Mouse (Mus musculus) MN1 (cell line): ENCODE measurements at regions not wholly inside any gene's neighbourhood (a gene's known extent, or its start where the extent isn't known, plus 50 kb on each side); places are given as distances from the start of the nearest gene placed in this dataset.
A peak's percentile ranks its signal among the peaks of the same experiment; 100 is the strongest.
"Not testable (repeated sequence)": the region's sequence is repeated elsewhere in the genome, so short reads cannot be mapped to it uniquely, and the experiment has no call there.

Experiments used
- DNase-seq: peaks from one replicate; pipeline ENCODE4 v3.0.0-alpha.2; 2016; ENCODE audit warnings: low spot score

DNA sequence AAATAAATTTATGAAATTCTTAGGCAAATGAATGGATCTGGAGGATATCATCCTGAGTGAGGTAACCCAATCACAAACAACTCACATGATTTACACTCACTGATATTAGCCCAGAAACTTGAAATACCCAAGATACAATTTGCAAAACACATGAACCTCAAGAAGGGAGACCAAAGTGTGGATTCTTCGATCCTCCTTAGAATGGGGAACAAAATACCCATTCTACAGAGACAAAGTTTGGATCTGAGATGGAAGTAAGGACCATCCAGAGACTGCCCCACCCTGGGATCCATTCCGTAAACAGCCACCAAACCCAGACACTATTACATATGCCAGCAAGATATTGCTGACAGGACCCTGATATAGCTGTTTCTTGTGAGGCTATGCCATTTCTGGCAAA is 971.2 kb downstream of the Agbl1 start:
- DNase-seq: not testable (repeated sequence)

DNA sequence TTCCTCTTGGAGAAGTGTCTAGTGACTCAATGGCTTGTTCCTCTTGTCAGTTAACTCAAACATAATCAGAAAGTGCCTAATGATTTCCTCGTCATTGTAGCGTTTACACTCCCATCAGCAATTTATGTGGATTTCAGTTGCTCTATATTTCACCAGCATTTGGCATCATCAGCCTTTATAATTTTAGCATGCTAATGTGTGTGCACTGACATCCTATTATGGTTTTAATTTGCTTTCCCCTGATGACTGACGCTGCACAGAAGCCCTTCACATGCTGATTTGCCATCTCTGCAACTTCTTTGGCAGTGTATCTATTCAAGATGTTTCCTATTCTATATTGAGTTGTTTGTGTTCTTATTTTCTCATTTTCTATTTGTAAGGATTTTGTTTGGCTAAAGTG is 975.9 kb downstream of the Agbl1 start:
- peak; percentile 39 for DNase-seq

DNA sequence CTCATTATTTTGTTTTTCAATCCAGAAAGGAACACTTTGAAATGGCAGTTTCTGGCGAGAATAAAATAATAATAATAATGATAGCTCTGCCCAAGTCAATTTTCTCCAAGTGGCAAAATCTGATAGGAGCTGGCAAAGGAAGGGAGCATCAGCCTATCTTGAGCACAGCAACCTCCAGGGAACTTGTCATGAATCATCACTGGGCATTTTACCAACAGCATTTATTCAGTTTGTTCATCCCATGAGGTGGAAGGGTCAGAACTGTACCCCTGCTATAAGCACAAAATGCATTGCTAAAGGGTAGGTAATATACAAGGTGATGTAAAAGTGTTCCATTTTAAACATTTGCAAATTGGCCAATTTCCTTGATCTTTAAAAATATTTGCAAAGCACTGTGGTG is 1019.7 kb downstream of the Agbl1 start:
- peak; percentile 63 for DNase-seq

DNA sequence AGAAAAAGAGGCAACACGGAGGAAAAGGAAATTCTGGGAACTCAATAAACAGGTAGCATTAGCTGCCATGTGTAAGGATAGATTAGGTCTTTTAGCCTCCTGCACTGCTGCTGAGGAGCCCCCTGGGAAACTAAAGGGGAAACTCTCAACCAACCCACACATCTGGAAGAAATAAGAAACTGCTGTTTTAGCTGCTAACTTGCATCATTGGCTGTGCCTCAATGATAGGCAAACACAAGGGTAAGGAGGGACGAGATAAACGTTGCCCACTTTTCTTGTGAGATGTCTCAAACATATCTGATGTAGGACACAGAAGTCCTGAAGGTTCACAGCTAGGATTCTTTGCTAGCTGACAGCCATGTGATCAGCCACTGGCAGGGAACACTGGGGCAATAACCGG is 1058.0 kb downstream of the Agbl1 start:
- DNase-seq: no peak

DNA sequence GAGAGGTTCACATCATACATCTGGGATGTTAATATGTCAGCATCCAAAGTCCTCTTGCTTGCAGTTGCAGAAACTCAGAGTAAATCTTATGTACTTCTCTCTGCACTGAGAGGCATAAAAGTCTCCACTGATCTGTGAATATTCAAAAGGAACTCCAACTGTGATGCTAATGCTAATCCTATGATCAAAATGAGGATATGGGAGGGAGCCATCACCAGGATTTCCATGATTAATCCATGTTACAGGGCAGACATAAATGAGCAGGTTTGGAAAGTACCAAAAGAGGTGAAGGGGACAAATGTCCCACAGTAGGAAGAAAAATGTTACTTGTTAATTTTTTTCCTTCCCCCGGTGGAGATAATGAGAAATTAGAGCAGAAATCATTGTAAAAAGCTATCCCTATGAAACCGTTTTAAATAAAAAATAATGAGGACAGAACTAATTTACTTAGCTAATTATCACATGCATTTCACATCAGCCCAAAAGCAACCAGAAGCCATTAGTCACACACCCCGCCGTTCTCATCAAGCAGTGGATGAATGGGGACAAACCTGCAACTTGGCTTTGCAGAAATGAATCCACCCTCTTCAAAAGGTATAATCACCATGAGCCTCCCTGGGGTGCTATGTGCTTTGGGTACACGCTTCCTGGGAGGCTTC is 1065.4 kb downstream of the Agbl1 start:
- no peak for DNase-seq

DNA sequence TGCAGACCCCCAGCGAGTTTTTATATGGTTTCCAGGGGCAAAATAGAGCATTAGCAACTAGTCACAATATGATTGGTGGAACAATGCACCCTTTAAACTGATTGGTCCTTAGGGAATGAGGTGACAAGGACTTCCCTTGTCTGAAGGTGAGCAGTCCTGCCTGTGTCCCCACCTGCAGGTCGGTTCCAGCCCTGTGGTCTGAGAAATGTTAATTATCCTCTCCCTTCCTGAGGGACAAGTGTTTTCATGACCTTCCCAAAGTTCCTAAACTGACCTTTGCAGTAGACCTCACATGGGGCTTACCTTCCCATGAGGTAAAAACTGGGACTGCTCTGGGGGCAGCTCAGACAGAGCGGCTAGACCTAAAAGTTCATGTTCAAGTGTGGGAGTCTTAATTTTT is 1073.5 kb downstream of the Agbl1 start:
- DNase-seq: no peak

DNA sequence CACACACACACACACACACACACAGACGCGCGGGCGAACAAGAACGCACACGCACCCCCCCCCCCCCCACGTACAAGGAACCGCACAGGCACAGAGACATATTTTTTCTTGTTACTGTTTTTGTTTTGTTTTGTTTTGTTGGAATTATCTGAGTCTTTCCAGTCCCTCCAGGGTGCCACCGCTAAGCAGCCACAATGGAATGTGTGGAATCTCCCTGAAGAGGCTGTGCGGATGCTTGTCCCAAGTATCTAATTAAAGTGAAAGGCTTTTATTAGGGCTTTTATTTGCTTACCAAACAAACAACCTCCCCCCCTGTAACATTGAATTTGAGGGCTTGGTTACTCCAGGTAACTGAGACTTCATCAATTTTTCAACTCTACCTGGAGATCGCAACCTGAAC is 1074.2 kb downstream of the Agbl1 start:
- no peak for DNase-seq

DNA sequence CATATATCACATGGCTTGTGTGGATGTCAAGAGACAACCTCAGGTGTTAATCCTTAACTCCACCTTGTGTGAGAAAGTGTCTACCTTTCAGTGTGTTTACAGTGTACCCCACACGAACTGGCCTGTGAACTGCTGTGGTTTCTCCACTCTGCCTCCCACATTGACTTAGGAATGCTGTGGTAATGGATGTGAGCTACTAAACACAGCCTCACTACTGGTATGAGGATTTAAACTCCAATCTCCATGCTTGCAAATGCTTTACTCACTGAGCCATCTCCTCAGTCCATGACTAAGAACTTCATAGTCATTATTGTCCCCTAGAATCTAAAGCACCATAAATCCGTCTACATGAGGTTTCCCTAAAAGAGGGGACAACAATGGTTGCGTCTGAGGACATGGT is 1075.8 kb downstream of the Agbl1 start:
- no peak for DNase-seq

DNA sequence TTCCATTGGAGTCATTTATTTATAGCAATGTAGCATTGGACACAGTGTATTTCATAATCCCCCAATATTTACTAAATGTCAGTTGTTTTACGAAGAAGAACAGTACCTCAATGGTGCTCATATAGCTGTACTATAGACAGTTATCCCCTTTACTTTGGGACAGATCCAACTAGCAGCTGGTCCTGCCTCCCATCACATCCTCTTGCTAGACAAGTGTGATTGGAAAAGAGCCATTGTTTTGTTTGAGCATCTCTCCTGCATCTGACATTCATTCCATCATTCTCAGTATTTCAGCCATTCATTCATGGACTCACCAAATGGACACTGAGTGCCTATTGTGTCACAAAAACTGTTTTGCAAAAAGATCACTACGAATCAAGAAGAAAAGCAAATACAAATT is 1082.0 kb downstream of the Agbl1 start:
- DNase-seq: no peak

DNA sequence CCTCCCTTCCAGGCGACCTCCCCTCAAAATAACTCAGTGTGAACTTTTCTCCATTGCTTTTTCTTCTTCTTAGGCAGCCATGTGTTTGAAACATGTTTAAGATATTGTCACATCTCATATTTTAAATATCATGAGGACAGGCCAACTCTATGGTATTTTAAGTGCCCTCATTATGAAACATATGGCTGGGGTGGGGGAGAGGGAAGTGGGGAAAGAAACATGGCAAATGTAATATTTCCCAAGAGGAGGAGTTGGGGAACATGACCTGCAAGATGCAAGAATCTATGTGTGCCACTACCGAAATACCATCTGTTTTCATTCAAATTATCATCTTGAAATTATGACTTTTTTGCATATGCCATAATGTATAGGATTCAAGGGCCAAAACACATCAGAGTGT is 1095.5 kb downstream of the Agbl1 start:
- no peak for DNase-seq

DNA sequence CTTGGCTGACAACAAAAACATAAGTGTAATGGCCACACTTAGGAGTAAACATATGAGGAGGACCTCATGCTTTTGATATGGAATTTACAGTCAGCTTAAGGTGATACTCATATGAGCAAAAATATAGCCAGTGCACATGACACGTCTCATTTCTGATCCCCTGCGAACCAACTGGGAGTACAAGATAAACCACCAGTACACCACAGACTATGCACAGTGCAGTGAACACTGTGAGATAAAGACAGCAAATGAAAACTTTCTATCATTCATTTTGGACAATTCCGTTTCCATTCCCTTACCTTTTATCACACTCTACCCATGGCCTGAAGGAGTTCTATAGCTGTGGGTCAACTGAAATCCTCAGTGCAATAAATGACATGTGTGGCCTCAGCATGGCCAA is 1097.1 kb downstream of the Agbl1 start:
- DNase-seq: no peak

DNA sequence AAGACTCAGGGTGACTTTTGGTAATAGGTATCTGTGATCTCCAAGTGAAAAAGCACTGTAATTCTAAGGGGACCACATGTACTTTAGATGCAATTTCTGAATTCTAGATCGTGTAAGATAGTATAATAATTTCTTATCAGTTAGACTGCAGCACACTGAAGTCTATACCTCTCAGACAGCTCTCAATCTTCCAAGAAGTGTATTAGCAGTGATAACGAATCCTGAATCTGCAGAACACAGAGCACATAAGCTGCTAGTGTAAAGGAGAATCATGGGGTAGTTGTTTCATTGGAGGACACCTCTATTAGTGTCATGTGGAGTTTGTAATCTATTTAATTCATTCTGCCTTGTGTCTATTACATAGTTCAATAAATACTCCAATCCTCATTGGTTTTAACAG is 1097.8 kb downstream of the Agbl1 start:
- no peak for DNase-seq

DNA sequence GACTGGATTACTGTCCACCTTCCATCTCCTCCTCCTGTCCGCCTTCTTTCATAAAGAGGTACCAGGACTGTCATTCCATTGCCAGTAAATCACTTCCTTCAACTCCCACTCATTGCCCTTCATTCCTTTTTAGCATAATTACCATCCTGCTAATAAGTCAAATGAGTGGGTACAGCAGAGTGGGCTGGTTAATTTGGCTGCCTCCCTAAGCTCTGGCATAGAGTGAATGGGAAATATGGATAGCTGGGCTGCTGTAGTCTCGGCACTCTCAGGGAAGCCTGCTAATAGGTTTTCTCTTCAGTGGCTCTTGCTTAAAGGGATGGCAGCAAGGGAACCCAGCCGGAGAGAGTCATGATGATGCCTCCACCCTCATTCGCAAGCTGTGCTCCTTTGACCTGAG is 1108.9 kb downstream of the Agbl1 start:
- DNase-seq: no peak
